Mouse (Mus musculus) erythroblast, embryonic 14.5 days (primary cell): ENCODE results near the gene Rasa3. TPM values are rescaled to one million over a fixed set of nuclear protein-coding genes. Genes with fewer than 3 reads are reported as not detected.

Experiments used
- H3K27me3 ChIP-seq: 2 replicates; pipeline ENCODE4 v1.6.1; 2012; ENCODE audit warnings: inconsistent platforms; ENCODE audit not compliant: control insufficient read depth
- H3K36me3 ChIP-seq: 2 replicates; pipeline ENCODE4 v1.6.1; 2012; ENCODE audit warnings: mild to moderate bottlenecking, inconsistent platforms; ENCODE audit not compliant: control insufficient read depth
- H3K4me1 ChIP-seq: 2 replicates; pipeline ENCODE4 v1.6.1; 2012; ENCODE audit warnings: inconsistent platforms; ENCODE audit not compliant: control insufficient read depth
- H3K4me3 ChIP-seq: replicated peaks from 2 replicates; pipeline ENCODE3; 2012; ENCODE audit warnings: moderate library complexity, mild to moderate bottlenecking, inconsistent platforms
- H3K9me3 ChIP-seq: 2 replicates; pipeline ENCODE4 v1.6.1; 2012; ENCODE audit warnings: low read length, inconsistent platforms, mixed read lengths; ENCODE audit not compliant: control insufficient read depth
- GATA1 ChIP-seq: IDR thresholded peaks from 2 replicates; pipeline ENCODE4 v1.6.1; 2012; ENCODE audit warnings: low read length, inconsistent platforms, mixed read lengths
- TAL1 ChIP-seq: IDR thresholded peaks from 3 replicates; pipeline ENCODE4 v1.6.1; 2012; ENCODE audit warnings: low read length, inconsistent platforms, mixed read lengths
- polyA plus RNA-seq: library from polyadenylated mRNA; stranded (reverse); fragments of >175 nt; gene quantifications from 2 replicates; pipeline ENCODE4 v1.2.3, GENCODE M21; 2012

Gene Rasa3
- polyA plus RNA-seq, 1 experiment: 0.10 TPM

- TF ChIP-seq TAL1 (no peak), GATA1 (no peak)
- H3K4me3 ChIP-seq: no peak overlapping the region
- no peaks in the 10 kb centered on the region for H3K36me3 ChIP-seq
- H3K9me3 ChIP-seq: no peaks in the 10 kb centered on the region
- no peaks in the 10 kb centered on the region for H3K4me1 ChIP-seq
- no peaks in the 10 kb centered on the region for H3K27me3 ChIP-seq
Observed at GRCm38 (mm10) chr8:13520349-13520748, 157.1 kb downstream of the Rasa3 start.

GRCm38 (mm10) chr8:13519503-13519902 is 157.9 kb downstream of the Rasa3 start:
- Histone ChIP-seq H3K36me3 (no peaks in the 10 kb centered on the region), H3K27me3 (no peaks in the 10 kb centered on the region), H3K4me3 (no peak overlapping the region)

GRCm38 (mm10) chr8:13517284-13517781 is 160.1 kb downstream of the Rasa3 start:
- Histone ChIP-seq H3K4me3 (no peak overlapping the region), H3K4me1 (no peaks in the 10 kb centered on the region), H3K36me3 (no peaks in the 10 kb centered on the region), H3K9me3 (no peaks in the 10 kb centered on the region), H3K27me3 (no peaks in the 10 kb centered on the region)
- TF ChIP-seq GATA1 (no peak), TAL1 (no peak)

More at GRCm38 (mm10) chr8:13519503-13519902, 157.9 kb downstream of the Rasa3 start:
- H3K4me1 ChIP-seq: no peaks in the 10 kb centered on the region
- H3K9me3 ChIP-seq: no peaks in the 10 kb centered on the region
- TF ChIP-seq TAL1 (no peak), GATA1 (no peak)

Other genes starting within 250 kb of the Rasa3 start
- gene Tmem255b, start 242.4 kb downstream of the Rasa3 start, polyA plus RNA-seq: not detected in 2 replicates
- 0.04 and 0.07 TPM in 2 replicates for gene Gas6, start 183.1 kb downstream of the Rasa3 start, polyA plus RNA-seq
- not detected in 2 replicates for gene 1700029H14Rik, start 115.1 kb downstream of the Rasa3 start, polyA plus RNA-seq
- gene Cfap97d2, start 28.3 kb upstream of the Rasa3 start, polyA plus RNA-seq: not detected in 2 replicates
- gene Cdc16, start 80.1 kb upstream of the Rasa3 start, polyA plus RNA-seq: 1.1 and 1.4 TPM in 2 replicates
- 3.7 and 3.9 TPM in 2 replicates for gene Upf3a, start 108.0 kb upstream of the Rasa3 start, polyA plus RNA-seq
- not detected in 2 replicates for gene AF366264, start 160.8 kb upstream of the Rasa3 start, polyA plus RNA-seq
- 0.10 and 0.17 TPM in 2 replicates for gene Champ1, start 192.0 kb upstream of the Rasa3 start, polyA plus RNA-seq
- 0.45 TPM in 1 of 2 replicates, not detected in the other for gene Coprs, start 212.7 kb upstream of the Rasa3 start, polyA plus RNA-seq